ENCODE assay signal across 25 mouse cellular contexts in the genomic region with DNA sequence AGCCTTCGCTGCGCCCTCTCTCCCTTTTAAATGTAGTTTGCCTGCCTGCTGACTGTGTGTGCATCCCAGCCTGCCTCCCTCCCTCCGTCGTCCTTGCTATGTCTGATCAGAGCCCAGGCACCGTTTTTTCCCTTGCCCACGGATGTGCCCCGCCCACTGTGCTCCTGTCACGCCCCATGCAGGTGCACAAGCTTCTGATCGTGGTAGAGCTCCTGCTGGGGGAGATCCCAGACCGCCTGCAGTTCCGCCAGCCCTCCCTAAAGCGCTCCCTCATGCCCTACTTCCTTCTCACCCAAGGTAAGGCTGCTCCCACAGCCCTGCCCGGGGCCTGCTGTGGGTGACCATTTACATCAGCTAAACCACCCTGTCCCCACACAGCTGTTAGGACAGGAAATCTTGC. TPM values are rescaled to one million over a fixed set of nuclear protein-coding genes. Genes with fewer than 3 reads are reported as not detected.
DNase-seq lines count a peak whose midpoint lies in the region; ATAC-seq and TF ChIP-seq lines count a peak whose summit lies in the region.
"Had no signal": no experiment of that assay in that cellular context is flagged by ENCODE, and none has a peak within 500 bp of the region (broad histone marks: within the 10 kb centered on the region; RNA-seq: fewer than 3 reads in every experiment).

No protein-coding gene starts in this region.

- H3K4me3 ChIP-seq in E14TG2a.4 (replicated peaks; ENCODE audit: low read length) = peak overlapping the region; percentile 17; the same call in 1 of the 2 replicates
- no peak overlapping the region for H3K4me3 ChIP-seq in intestine, embryonic 15.5 days (replicated peaks)
- no peak overlapping the region for H3K4me3 ChIP-seq in thymus, adult 2 months (ENCODE audit: control insufficient read depth, insufficient read depth, low read length)
- H3K4me3 ChIP-seq in hindbrain, embryonic 14.5 days (replicated peaks; ENCODE audit: low read length) = no peak overlapping the region
- H3K4me3 ChIP-seq in lung, postnatal 0 days (ENCODE audit: low read depth, low read length) = no peak overlapping the region
- H3K4me3 ChIP-seq: embryonic facial prominence, embryonic 15.5 days; left cerebral cortex, adult 2 months; limb, embryonic 10.5 days; lung, embryonic 15.5 days had no signal

- peaks cover 70% of the 10 kb centered on the region for H3K4me1 ChIP-seq in E14TG2a.4 (replicated peaks; ENCODE audit: low read depth, low read length)
- no peaks in the 10 kb centered on the region for H3K4me1 ChIP-seq in intestine, embryonic 15.5 days (replicated peaks)
- H3K4me1 ChIP-seq in thymus, adult 2 months (replicated peaks; ENCODE audit: control insufficient read depth, insufficient read depth, low read length) = peaks cover 13% of the 10 kb centered on the region
- H3K4me1 ChIP-seq in hindbrain, embryonic 14.5 days (replicated peaks; ENCODE audit: control insufficient read depth, insufficient read depth, low read length) = no peaks in the 10 kb centered on the region
- H3K4me1 ChIP-seq in lung, postnatal 0 days (ENCODE audit: insufficient read depth, low read depth, low read length) = no peaks in the 10 kb centered on the region
- H3K4me1 ChIP-seq: embryonic facial prominence, embryonic 15.5 days; limb, embryonic 10.5 days; lung, embryonic 15.5 days had no signal

- no peaks in the 10 kb centered on the region for H3K9me3 ChIP-seq in E14TG2a.4 (ENCODE audit: low read length)
- no peaks in the 10 kb centered on the region for H3K9me3 ChIP-seq in intestine, embryonic 15.5 days
- no peaks in the 10 kb centered on the region for H3K9me3 ChIP-seq in hindbrain, embryonic 14.5 days (ENCODE audit: control insufficient read depth, low read length)
- no peaks in the 10 kb centered on the region for H3K9me3 ChIP-seq in lung, postnatal 0 days (ENCODE audit: low read length)
- H3K9me3 ChIP-seq: embryonic facial prominence, embryonic 15.5 days; limb, embryonic 10.5 days; lung, embryonic 15.5 days had no signal

- H3K4me2 ChIP-seq in intestine, embryonic 15.5 days (replicated peaks) = no peak overlapping the region
- no peak overlapping the region for H3K4me2 ChIP-seq in hindbrain, embryonic 14.5 days (replicated peaks)
- no peak overlapping the region for H3K4me2 ChIP-seq in lung, postnatal 0 days (replicated peaks; ENCODE audit: low read depth, low read length)
- H3K4me2 ChIP-seq: embryonic facial prominence, embryonic 15.5 days; heart, embryonic 11.5 days; liver, embryonic 11.5 days; lung, embryonic 15.5 days had no signal

- H3K36me3 ChIP-seq in E14TG2a.4 (ENCODE audit: insufficient read depth, low read length) = peaks cover 88% of the 10 kb centered on the region
- peaks cover 53% of the 10 kb centered on the region for H3K36me3 ChIP-seq in intestine, embryonic 15.5 days
- peaks cover 56% of the 10 kb centered on the region for H3K36me3 ChIP-seq in thymus, adult 2 months (ENCODE audit: control insufficient read depth, insufficient read depth, low read length)
- peaks cover 83% of the 10 kb centered on the region for H3K36me3 ChIP-seq in hindbrain, embryonic 14.5 days (replicated peaks; ENCODE audit: control insufficient read depth, insufficient read depth)
- H3K36me3 ChIP-seq in lung, postnatal 0 days (ENCODE audit: insufficient read depth, low read length) = peaks cover 46% of the 10 kb centered on the region

- ATAC-seq in intestine, embryonic 15.5 days = 0 out of 2 replicates have a peak, but pooled peaks have one; percentile 37
- no peak for ATAC-seq in hindbrain, embryonic 14.5 days (ENCODE audit: low FRiP score)
- no peak for ATAC-seq in lung, postnatal 0 days
- ATAC-seq: hindbrain, embryonic 16.5 days had no signal

- WGBS in intestine, embryonic 15.5 days = 67% methylated on average over 13 of the region's 13 CpGs
- 14% methylated on average over 13 of the region's 13 CpGs for WGBS in thymus, adult 2 months
- 79% methylated on average over 13 of the region's 13 CpGs for WGBS in hindbrain, embryonic 14.5 days
- WGBS in lung, postnatal 0 days = 77% methylated on average over 13 of the region's 13 CpGs

- H3K27ac ChIP-seq in intestine, embryonic 15.5 days = no peak overlapping the region
- H3K27ac ChIP-seq in thymus, adult 2 months (ENCODE audit: control insufficient read depth, insufficient read depth, low read length) = peak overlapping the region; percentile 17; the same call in 1 of the 2 replicates
- H3K27ac ChIP-seq in hindbrain, embryonic 14.5 days = no peak overlapping the region
- H3K27ac ChIP-seq in lung, postnatal 0 days (ENCODE audit: low read length) = no peak overlapping the region
- H3K27ac ChIP-seq: embryonic facial prominence, embryonic 15.5 days; left cerebral cortex, adult 2 months; limb, embryonic 10.5 days; lung, embryonic 15.5 days had no signal

- TF ChIP-seq CTCF in E14TG2a.4 (conservative IDR thresholded peaks at IDR 0.05; ENCODE audit: low read length) = no peak
- no peak for TF ChIP-seq CTCF in thymus, adult 2 months (IDR thresholded peaks at IDR 0.05; ENCODE audit: borderline replicate concordance, control insufficient read depth, extremely low read depth, insufficient read depth, low read length, poor library complexity)
- TF ChIP-seq CTCF in lung, postnatal 0 days (IDR thresholded peaks at IDR 0.05) = no peak

- no peak for TF ChIP-seq POLR2A in thymus, adult 2 months (IDR thresholded peaks at IDR 0.05; ENCODE audit: control insufficient read depth, extremely low read depth, insufficient read depth, low read length, poor library complexity)

- DNase-seq in heart, adult 11 months = peak; percentile 92
- DNase-seq in heart, adult 8-10 months (ENCODE audit: low spot score) = no peak
- DNase-seq in thymus, adult 2 months = peak; percentile 84
- no peak for DNase-seq in hindbrain, embryonic 14.5 days (ENCODE audit: low spot score)
- no peak for DNase-seq in layer of hippocampus, adult 9-11 months
- DNase-seq in lung, postnatal 0 days (ENCODE audit: low spot score) = no peak
- DNase-seq: adrenal gland, postnatal 14 days; cerebellum, adult 9-10 months; gastrocnemius, postnatal 25 days had no signal

- H3K27me3 ChIP-seq in E14TG2a.4 (ENCODE audit: insufficient read depth, low read length) = no peaks in the 10 kb centered on the region
- H3K27me3 ChIP-seq in intestine, embryonic 15.5 days (replicated peaks) = no peaks in the 10 kb centered on the region
- no peaks in the 10 kb centered on the region for H3K27me3 ChIP-seq in thymus, adult 2 months (ENCODE audit: control insufficient read depth, insufficient read depth, low read length)
- H3K27me3 ChIP-seq in hindbrain, embryonic 14.5 days (ENCODE audit: control insufficient read depth, insufficient read depth, low read length) = no peaks in the 10 kb centered on the region
- no peaks in the 10 kb centered on the region for H3K27me3 ChIP-seq in lung, postnatal 0 days (replicated peaks; ENCODE audit: insufficient read depth, low read length)
- H3K27me3 ChIP-seq: embryonic facial prominence, embryonic 15.5 days; lung, embryonic 15.5 days had no signal

- no peak for TF ChIP-seq EP300 in lung, postnatal 0 days (IDR thresholded peaks at IDR 0.05)

- no peak overlapping the region for H3K9ac ChIP-seq in intestine, embryonic 15.5 days
- no peak overlapping the region for H3K9ac ChIP-seq in hindbrain, embryonic 14.5 days
- H3K9ac ChIP-seq in lung, postnatal 0 days (replicated peaks; ENCODE audit: low read depth) = no peak overlapping the region
- H3K9ac ChIP-seq: embryonic facial prominence, embryonic 15.5 days; lung, embryonic 15.5 days had no signal

RNA-seq across cellular contexts. Expression of gene Csf3, which starts 7.9 kb away (rescaled TPM):
- not detected for total RNA-seq in heart, adult 8-10 months (2022)
- not detected in 2 replicates for polyA plus RNA-seq in intestine, embryonic 15.5 days (2015; fragmentation: Nextera tagmentation; extraction: Ambion mirVana)
- 0.14 and 0.22 TPM in 2 replicates for polyA plus RNA-seq in thymus, adult 2 months (2012; rRNA removed)
- polyA plus RNA-seq in hindbrain, embryonic 14.5 days (2014; fragmentation: Nextera tagmentation; extraction: Ambion mirVana) = not detected in 2 replicates
- polyA plus RNA-seq in lung, postnatal 0 days (2015; fragmentation: Nextera tagmentation; extraction: Ambion mirVana) = 0.19 TPM in 1 of 2 replicates, not detected in the other
- total RNA-seq: adrenal gland, postnatal 14 days; gastrocnemius, postnatal 25 days; heart, postnatal 25 days; layer of hippocampus, adult 18-20 months; left cerebral cortex, adult 2 months; megakaryocyte, adult 5-6 weeks; midbrain, postnatal 0 days had no signal
- polyA plus RNA-seq: C2C12; forebrain, embryonic 11.5 days; heart, embryonic 11.5 days; hindbrain, embryonic 16.5 days; limb, embryonic 10.5 days; liver, embryonic 11.5 days; lung, embryonic 15.5 days; midbrain, postnatal 0 days had no signal

RNA-seq across cellular contexts. Expression of gene Psmd3, which starts 10.8 kb away (rescaled TPM):
- 100 to 1,000 TPM in 1 of 4 experiments, 10 to 100 TPM in 3; 95.0 to 106 (median 99.1) TPM for total RNA-seq in heart, adult 8-10 months (2022)
- 195 and 202 TPM in 2 replicates for polyA plus RNA-seq in intestine, embryonic 15.5 days (2015; fragmentation: Nextera tagmentation; extraction: Ambion mirVana)
- 293 and 303 TPM in 2 replicates for polyA plus RNA-seq in thymus, adult 2 months (2012; rRNA removed)
- 130 and 141 TPM in 2 replicates for polyA plus RNA-seq in hindbrain, embryonic 14.5 days (2014; fragmentation: Nextera tagmentation; extraction: Ambion mirVana)
- 105 and 107 TPM in 2 replicates for polyA plus RNA-seq in lung, postnatal 0 days (2015; fragmentation: Nextera tagmentation; extraction: Ambion mirVana)

RNA-seq across cellular contexts. Expression of gene Gsdma, which starts 29.1 kb away (rescaled TPM):
- under 1 TPM in 2 of 4 experiments, not detected in 2; 0.14 to 0.16 TPM for total RNA-seq in heart, adult 8-10 months (2022)
- 0.10 TPM in 1 of 2 replicates, not detected in the other for polyA plus RNA-seq in intestine, embryonic 15.5 days (2015; fragmentation: Nextera tagmentation; extraction: Ambion mirVana)
- 0.71 and 0.75 TPM in 2 replicates for polyA plus RNA-seq in thymus, adult 2 months (2012; rRNA removed)
- polyA plus RNA-seq in hindbrain, embryonic 14.5 days (2014; fragmentation: Nextera tagmentation; extraction: Ambion mirVana) = not detected in 2 replicates
- polyA plus RNA-seq in lung, postnatal 0 days (2015; fragmentation: Nextera tagmentation; extraction: Ambion mirVana) = not detected in 2 replicates
- total RNA-seq: heart, postnatal 25 days; layer of hippocampus, adult 18-20 months; left cerebral cortex, adult 2 months had no signal
- polyA plus RNA-seq: C2C12; forebrain, embryonic 11.5 days; heart, embryonic 11.5 days; kidney, embryonic 16.5 days; liver, embryonic 11.5 days; midbrain, postnatal 0 days had no signal

RNA-seq across cellular contexts. Expression of gene Med24, which starts 36.0 kb away (rescaled TPM):
- total RNA-seq in heart, adult 8-10 months (2022) = 10 to 100 TPM; 44.4 to 49.9 (median 46.8) TPM
- polyA plus RNA-seq in intestine, embryonic 15.5 days (2015; fragmentation: Nextera tagmentation; extraction: Ambion mirVana) = 39.6 and 42.5 TPM in 2 replicates
- 179 and 196 TPM in 2 replicates for polyA plus RNA-seq in thymus, adult 2 months (2012; rRNA removed)
- polyA plus RNA-seq in hindbrain, embryonic 14.5 days (2014; fragmentation: Nextera tagmentation; extraction: Ambion mirVana) = 58.4 and 62.7 TPM in 2 replicates
- polyA plus RNA-seq in lung, postnatal 0 days (2015; fragmentation: Nextera tagmentation; extraction: Ambion mirVana) = 19.9 and 20.6 TPM in 2 replicates

RNA-seq across cellular contexts. Expression of gene Gsdma2, which starts 46.6 kb away (rescaled TPM):
- total RNA-seq in heart, adult 8-10 months (2022) = under 1 TPM in 1 of 4 experiments, not detected in 3; 0.25 TPM
- 0.20 and 0.21 TPM in 2 replicates for polyA plus RNA-seq in intestine, embryonic 15.5 days (2015; fragmentation: Nextera tagmentation; extraction: Ambion mirVana)
- 0.17 and 0.81 TPM in 2 replicates for polyA plus RNA-seq in thymus, adult 2 months (2012; rRNA removed)
- polyA plus RNA-seq in hindbrain, embryonic 14.5 days (2014; fragmentation: Nextera tagmentation; extraction: Ambion mirVana) = not detected in 2 replicates
- not detected in 2 replicates for polyA plus RNA-seq in lung, postnatal 0 days (2015; fragmentation: Nextera tagmentation; extraction: Ambion mirVana)
- total RNA-seq: gastrocnemius, postnatal 25 days; layer of hippocampus, adult 18-20 months; left cerebral cortex, adult 2 months; megakaryocyte, adult 5-6 weeks; midbrain, postnatal 0 days had no signal
- polyA plus RNA-seq: C2C12; embryonic facial prominence, embryonic 15.5 days; forebrain, embryonic 11.5 days; heart, embryonic 11.5 days; hindbrain, embryonic 16.5 days; kidney, embryonic 16.5 days; limb, embryonic 10.5 days; liver, embryonic 11.5 days; lung, embryonic 15.5 days had no signal

Comparison
In these comparisons a context has a peak if more than half of its experiments do, and no peak if none do; other contexts are left out.
1. DNase-seq: peak in heart, adult 11 months (single experiment) and thymus, adult 2 months (single experiment); none in heart, adult 8-10 months (single experiment), hindbrain, embryonic 14.5 days (single experiment), layer of hippocampus, adult 9-11 months (single experiment) and lung, postnatal 0 days (single experiment).